Mouse (Mus musculus): Measurements from ENCODE around the gene Rps6ka2. TPM values are rescaled to one million over a fixed set of nuclear protein-coding genes. Genes with fewer than 3 reads are reported as not detected.

Gene Rps6ka2
- polyA plus RNA-seq, 1 experiment, result 28.2 TPM

DNA sequence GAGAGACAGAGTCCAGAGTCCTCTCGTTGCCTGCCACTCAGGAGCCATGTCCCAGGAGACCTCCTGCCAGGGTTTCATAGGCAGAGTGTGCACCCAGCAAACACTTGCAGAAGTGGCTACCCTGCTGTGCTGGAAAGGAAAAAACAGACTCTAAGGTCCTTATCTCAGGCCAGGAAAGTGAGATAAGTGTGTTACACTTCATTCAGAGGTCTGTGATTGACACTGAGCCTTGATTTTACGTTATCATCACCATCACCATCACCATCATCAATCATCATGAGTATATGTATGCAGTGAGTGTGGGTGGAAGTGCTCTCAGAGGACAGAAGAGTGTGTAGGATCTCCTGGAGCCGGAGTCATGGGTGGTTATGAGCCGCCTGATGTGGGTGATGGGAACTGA is 51.4 kb downstream of the Rps6ka2 start:
- Histone ChIP-seq H3K27me3 (ENCODE audit: control insufficient read depth, insufficient read depth, insufficient read length) (no peaks in the 10 kb centered on the region), H3K4me3 (ENCODE audit: insufficient read depth, poor library complexity, severe bottlenecking) (no peak overlapping the region), H3K36me3 (ENCODE audit: control insufficient read depth, insufficient read depth) (no peaks in the 10 kb centered on the region), H3K79me3 (ENCODE audit: low read depth) (peaks cover 17% of the 10 kb centered on the region), H3K79me2 (ENCODE audit: control insufficient read depth, insufficient read depth) (peaks cover 37% of the 10 kb centered on the region), H3ac (ENCODE audit: control insufficient read depth, insufficient read length, low read depth) (no peak overlapping the region)
- TF ChIP-seq FOSL1 (IDR thresholded peaks at IDR 0.05; ENCODE audit: insufficient read depth, low read length, poor library complexity, severe bottlenecking) (no peak), CTCF (IDR thresholded peaks at IDR 0.05; ENCODE audit: control insufficient read depth, insufficient read depth, insufficient read length) (no peak), CEBPB (IDR thresholded peaks at IDR 0.05; ENCODE audit: low read depth) (no peak), USF1 (IDR thresholded peaks at IDR 0.05; ENCODE audit: low read depth) (no peak), MYOD1 (IDR thresholded peaks at IDR 0.05; ENCODE audit: control insufficient read depth, insufficient read length, low read depth) (no peak)

DNA sequence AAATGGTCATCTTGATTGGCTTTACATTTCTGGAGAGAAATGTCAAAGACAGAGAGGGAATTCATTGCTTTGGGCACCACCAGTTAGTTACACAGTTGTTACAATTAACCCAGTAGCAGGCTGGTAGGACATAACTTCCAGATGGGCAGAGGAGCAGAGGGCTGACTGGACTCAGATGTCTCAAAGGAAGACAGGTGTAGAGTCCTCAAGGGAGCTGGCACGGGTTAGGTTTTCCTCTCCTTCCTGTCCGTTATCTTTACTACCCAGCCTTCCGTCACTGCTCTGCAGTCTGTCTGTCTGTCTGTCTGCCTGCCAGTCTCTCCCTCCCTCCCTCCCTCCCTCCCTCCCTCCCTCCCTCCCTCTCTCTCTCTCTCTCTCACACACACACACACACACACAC is 52.3 kb downstream of the Rps6ka2 start:
- Histone ChIP-seq H3K36me3 (ENCODE audit: control insufficient read depth, insufficient read depth) (no peaks in the 10 kb centered on the region), H3K27me3 (ENCODE audit: control insufficient read depth, insufficient read depth, insufficient read length) (no peaks in the 10 kb centered on the region), H3K79me3 (ENCODE audit: low read depth) (peaks cover 22% of the 10 kb centered on the region), H3K4me3 (ENCODE audit: insufficient read depth, poor library complexity, severe bottlenecking) (no peak overlapping the region), H3K79me2 (ENCODE audit: control insufficient read depth, insufficient read depth) (peaks cover 37% of the 10 kb centered on the region), H3ac (ENCODE audit: control insufficient read depth, insufficient read length, low read depth) (no peak overlapping the region)
- TF ChIP-seq CTCF (IDR thresholded peaks at IDR 0.05; ENCODE audit: control insufficient read depth, insufficient read depth, insufficient read length), result no peak

DNA sequence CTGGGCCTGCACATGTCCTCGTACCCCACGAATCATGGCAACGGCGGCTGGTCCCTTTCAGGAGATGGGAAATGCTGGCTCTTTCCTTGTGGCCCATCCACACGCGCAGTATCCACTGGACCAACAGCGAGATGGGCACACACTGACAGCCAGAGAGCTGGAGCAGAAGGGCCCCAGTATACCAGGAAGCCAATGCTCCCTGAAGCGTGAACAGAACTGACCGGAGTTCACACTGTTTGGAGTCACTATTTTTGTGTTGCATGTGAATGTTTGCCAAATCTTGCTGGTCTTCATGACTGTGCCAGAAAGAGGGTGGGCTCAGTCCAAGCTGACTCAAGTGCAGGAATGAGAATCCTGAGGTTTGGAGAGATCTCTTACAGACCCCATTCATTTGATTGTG is 58.6 kb downstream of the Rps6ka2 start:
- H3K4me3 ChIP-seq (ENCODE audit: insufficient read depth, poor library complexity, severe bottlenecking), result no peak overlapping the region
- TF ChIP-seq MAX (IDR thresholded peaks at IDR 0.05), result no peak
- TF ChIP-seq FOSL1 (IDR thresholded peaks at IDR 0.05; ENCODE audit: insufficient read depth, low read length, poor library complexity, severe bottlenecking), result no peak
- no peak for TF ChIP-seq MYOD1 (IDR thresholded peaks at IDR 0.05; ENCODE audit: control insufficient read depth, insufficient read length, low read depth)
- no peak for TF ChIP-seq MYOG (IDR thresholded peaks at IDR 0.05; ENCODE audit: control insufficient read depth, extremely low read depth, insufficient read length)
- no peak for TF ChIP-seq CTCF (IDR thresholded peaks at IDR 0.05; ENCODE audit: control insufficient read depth, insufficient read depth, insufficient read length)
- TF ChIP-seq USF1 (IDR thresholded peaks at IDR 0.05; ENCODE audit: low read depth), result no peak
- TF ChIP-seq CEBPB (IDR thresholded peaks at IDR 0.05; ENCODE audit: low read depth), result no peak
- peaks cover 17% of the 10 kb centered on the region for H3K79me2 ChIP-seq (ENCODE audit: control insufficient read depth, insufficient read depth)
- no peaks in the 10 kb centered on the region for H3K36me3 ChIP-seq (ENCODE audit: control insufficient read depth, insufficient read depth)
- peaks cover 12% of the 10 kb centered on the region for H3K79me3 ChIP-seq (ENCODE audit: low read depth)
- H3K27me3 ChIP-seq (ENCODE audit: control insufficient read depth, insufficient read depth, insufficient read length), result no peaks in the 10 kb centered on the region
- no peak overlapping the region for H3ac ChIP-seq (ENCODE audit: control insufficient read depth, insufficient read length, low read depth)

GRCm38 (mm10) chr17:7231312-7231711 is 61.4 kb downstream of the Rps6ka2 start:
- Histone ChIP-seq H3ac (ENCODE audit: control insufficient read depth, insufficient read length, low read depth) (no peak overlapping the region), H3K79me3 (ENCODE audit: low read depth) (peaks cover 4% of the 10 kb centered on the region), H3K4me3 (ENCODE audit: insufficient read depth, poor library complexity, severe bottlenecking) (no peak overlapping the region), H3K79me2 (ENCODE audit: control insufficient read depth, insufficient read depth) (peaks cover 9% of the 10 kb centered on the region), H3K27me3 (ENCODE audit: control insufficient read depth, insufficient read depth, insufficient read length) (no peaks in the 10 kb centered on the region), H3K36me3 (ENCODE audit: control insufficient read depth, insufficient read depth) (no peaks in the 10 kb centered on the region)
- no peak for TF ChIP-seq CTCF (IDR thresholded peaks at IDR 0.05; ENCODE audit: control insufficient read depth, insufficient read depth, insufficient read length)
- no peak for TF ChIP-seq MYOD1 (IDR thresholded peaks at IDR 0.05; ENCODE audit: control insufficient read depth, insufficient read length, low read depth)
- no peak for TF ChIP-seq MYOG (IDR thresholded peaks at IDR 0.05; ENCODE audit: control insufficient read depth, extremely low read depth, insufficient read length)
- TF ChIP-seq USF1 (IDR thresholded peaks at IDR 0.05; ENCODE audit: low read depth), result no peak
- no peak for TF ChIP-seq MAX (IDR thresholded peaks at IDR 0.05)
- TF ChIP-seq FOSL1 (IDR thresholded peaks at IDR 0.05; ENCODE audit: insufficient read depth, low read length, poor library complexity, severe bottlenecking), result no peak
- TF ChIP-seq CEBPB (IDR thresholded peaks at IDR 0.05; ENCODE audit: low read depth), result no peak

DNA sequence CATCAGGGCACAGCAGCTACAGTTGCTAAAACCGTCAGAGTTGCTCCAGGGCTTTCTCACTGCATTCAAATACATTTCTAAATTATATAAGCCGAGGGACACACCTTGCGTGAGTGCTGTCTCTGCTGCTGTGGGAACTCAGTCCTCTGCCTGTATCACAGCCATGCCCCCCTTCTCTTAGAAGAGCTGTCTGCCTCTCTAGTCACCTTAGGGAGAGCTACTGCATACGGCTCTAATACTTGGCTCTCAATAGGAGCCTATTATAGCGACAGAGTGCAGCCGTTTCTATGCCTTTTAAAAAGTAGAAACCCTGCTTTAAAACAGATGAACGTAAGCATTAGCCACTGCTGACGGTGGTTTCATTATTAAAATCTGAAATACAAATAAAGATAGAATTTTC is 61.9 kb downstream of the Rps6ka2 start:
- H3K79me3 ChIP-seq (ENCODE audit: low read depth), result peaks cover 1% of the 10 kb centered on the region
- no peaks in the 10 kb centered on the region for H3K36me3 ChIP-seq (ENCODE audit: control insufficient read depth, insufficient read depth)
- no peak overlapping the region for H3ac ChIP-seq (ENCODE audit: control insufficient read depth, insufficient read length, low read depth)
- no peaks in the 10 kb centered on the region for H3K27me3 ChIP-seq (ENCODE audit: control insufficient read depth, insufficient read depth, insufficient read length)
- no peak overlapping the region for H3K4me3 ChIP-seq (ENCODE audit: insufficient read depth, poor library complexity, severe bottlenecking)
- peaks cover 4% of the 10 kb centered on the region for H3K79me2 ChIP-seq (ENCODE audit: control insufficient read depth, insufficient read depth)
- no peak for TF ChIP-seq CEBPB (IDR thresholded peaks at IDR 0.05; ENCODE audit: low read depth)
- TF ChIP-seq MYOG (IDR thresholded peaks at IDR 0.05; ENCODE audit: control insufficient read depth, extremely low read depth, insufficient read length), result no peak
- no peak for TF ChIP-seq MYOD1 (IDR thresholded peaks at IDR 0.05; ENCODE audit: control insufficient read depth, insufficient read length, low read depth)
- no peak for TF ChIP-seq USF1 (IDR thresholded peaks at IDR 0.05; ENCODE audit: low read depth)
- TF ChIP-seq FOSL1 (IDR thresholded peaks at IDR 0.05; ENCODE audit: insufficient read depth, low read length, poor library complexity, severe bottlenecking), result no peak
- TF ChIP-seq CTCF (IDR thresholded peaks at IDR 0.05; ENCODE audit: control insufficient read depth, insufficient read depth, insufficient read length), result no peak
- no peak for TF ChIP-seq MAX (IDR thresholded peaks at IDR 0.05)

DNA sequence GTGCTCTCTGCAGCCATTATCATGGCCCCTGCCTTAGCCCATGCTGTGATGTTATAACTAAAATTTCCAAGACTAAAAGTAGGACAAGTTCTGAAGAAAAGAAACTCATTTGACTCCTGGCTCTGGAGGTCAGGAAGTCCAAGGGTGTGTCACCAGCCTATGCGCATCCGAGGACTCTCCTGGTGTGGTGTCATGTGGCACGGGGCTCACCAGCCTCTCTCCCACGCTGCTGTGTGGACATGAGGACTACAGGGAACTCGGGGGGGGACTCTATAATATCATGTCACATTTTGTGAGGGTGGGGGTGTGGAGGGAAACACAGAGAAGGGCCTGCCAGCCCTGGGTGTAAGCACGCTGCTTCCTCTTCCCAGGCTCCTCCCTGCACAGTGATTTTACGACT is 62.5 kb downstream of the Rps6ka2 start:
- TF ChIP-seq CTCF (IDR thresholded peaks at IDR 0.05; ENCODE audit: control insufficient read depth, insufficient read depth, insufficient read length), result no peak
- no peak for TF ChIP-seq CEBPB (IDR thresholded peaks at IDR 0.05; ENCODE audit: low read depth)
- no peak for TF ChIP-seq MYOD1 (IDR thresholded peaks at IDR 0.05; ENCODE audit: control insufficient read depth, insufficient read length, low read depth)
- TF ChIP-seq USF1 (IDR thresholded peaks at IDR 0.05; ENCODE audit: low read depth), result no peak
- Histone ChIP-seq H3K27me3 (ENCODE audit: control insufficient read depth, insufficient read depth, insufficient read length) (no peaks in the 10 kb centered on the region), H3K79me3 (ENCODE audit: low read depth) (no peaks in the 10 kb centered on the region), H3K4me3 (ENCODE audit: insufficient read depth, poor library complexity, severe bottlenecking) (no peak overlapping the region), H3K36me3 (ENCODE audit: control insufficient read depth, insufficient read depth) (peaks cover 4% of the 10 kb centered on the region), H3K79me2 (ENCODE audit: control insufficient read depth, insufficient read depth) (no peaks in the 10 kb centered on the region), H3ac (ENCODE audit: control insufficient read depth, insufficient read length, low read depth) (no peak overlapping the region)

All from C2C12 (cell line).